Mouse (Mus musculus): ENCODE results near the gene Fam209. TPM values are rescaled to one million over a fixed set of nuclear protein-coding genes. Genes with fewer than 3 reads are reported as not detected.

The Fam209 gene
- total RNA-seq, 2 experiments from 2014 or later = 0.91 TPM; not detected in 1

Other genes with a start within 250 kb of the Fam209 start
- gene Mc3r, start 224.0 kb upstream of the Fam209 start, total RNA-seq (2021) = under 1 TPM; 0.18 TPM
- gene Fam210b, start 127.0 kb upstream of the Fam209 start, total RNA-seq (2021) = 10 to 100 TPM; 20.7 to 22.8 TPM
- 1 to 10 TPM; 4.7 to 6.8 TPM for gene Aurka, start 102.0 kb upstream of the Fam209 start, total RNA-seq (2021)
- gene Cstf1, start 101.8 kb upstream of the Fam209 start, total RNA-seq (2021) = 10 to 100 TPM; 26.5 to 29.8 TPM
- gene Cass4, start 78.7 kb upstream of the Fam209 start, total RNA-seq (2021) = under 1 TPM; 0.16 to 0.24 TPM
- gene Rtf2, start 32.0 kb upstream of the Fam209 start, total RNA-seq (2021) = 10 to 100 TPM; 62.8 to 63.8 TPM
- gene Gcnt7, start 13.9 kb upstream of the Fam209 start, total RNA-seq (2021) = not detected
- 1 to 10 TPM; 1.2 TPM for gene Tfap2c, start 77.1 kb downstream of the Fam209 start, total RNA-seq (2021)